Mouse (Mus musculus) right cerebral cortex, adult 2 months (tissue): ENCODE data around the gene Rps6ka2.
"Not testable (repeated sequence)": the region's sequence is repeated elsewhere in the genome, so short reads cannot be mapped to it uniquely, and the experiment has no call there.

Experiments used
- DNase-seq, 2 experiments: peaks; one replicate each; pipeline ENCODE4 v3.0.0; 2021 to 2022; ENCODE audit warnings: low spot score in 2 of 2

Gene Rps6ka2

DNA sequence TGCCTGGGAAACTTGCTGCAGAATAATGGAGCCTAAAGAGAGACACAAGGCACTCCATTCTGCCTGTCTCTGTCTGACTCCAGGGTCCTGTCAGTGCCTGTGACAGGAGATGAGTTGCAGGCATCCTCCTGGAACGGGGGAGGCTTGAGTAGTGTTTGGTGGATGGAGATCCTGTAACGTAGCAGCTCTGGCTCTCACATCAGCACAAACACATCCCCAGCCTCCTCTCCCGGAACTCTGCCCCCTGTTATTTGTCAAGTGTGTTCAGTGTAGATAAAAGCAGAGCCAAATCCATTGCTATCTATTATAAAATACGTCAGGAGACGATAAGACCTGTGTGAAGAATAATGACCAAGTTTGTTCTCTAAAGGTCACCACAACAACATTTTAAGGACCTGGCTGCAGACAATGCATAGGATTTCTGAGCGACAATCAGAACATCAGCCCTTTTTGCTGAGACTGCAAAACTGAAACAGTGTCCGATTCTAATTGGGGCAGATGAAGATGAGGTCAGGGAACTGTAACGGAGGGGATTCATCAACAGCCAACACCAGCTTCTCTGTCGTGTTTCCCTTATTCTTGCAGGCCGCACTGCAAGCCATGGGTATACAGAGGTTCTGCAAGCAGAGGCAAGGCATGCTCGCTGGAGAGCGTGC lies 99.4 kb downstream of the Rps6ka2 start:
- DNase-seq: no peak

- no peak for DNase-seq
Observed at GRCm38 (mm10) chr17:7270506-7270905, 100.6 kb downstream of the Rps6ka2 start.

DNA sequence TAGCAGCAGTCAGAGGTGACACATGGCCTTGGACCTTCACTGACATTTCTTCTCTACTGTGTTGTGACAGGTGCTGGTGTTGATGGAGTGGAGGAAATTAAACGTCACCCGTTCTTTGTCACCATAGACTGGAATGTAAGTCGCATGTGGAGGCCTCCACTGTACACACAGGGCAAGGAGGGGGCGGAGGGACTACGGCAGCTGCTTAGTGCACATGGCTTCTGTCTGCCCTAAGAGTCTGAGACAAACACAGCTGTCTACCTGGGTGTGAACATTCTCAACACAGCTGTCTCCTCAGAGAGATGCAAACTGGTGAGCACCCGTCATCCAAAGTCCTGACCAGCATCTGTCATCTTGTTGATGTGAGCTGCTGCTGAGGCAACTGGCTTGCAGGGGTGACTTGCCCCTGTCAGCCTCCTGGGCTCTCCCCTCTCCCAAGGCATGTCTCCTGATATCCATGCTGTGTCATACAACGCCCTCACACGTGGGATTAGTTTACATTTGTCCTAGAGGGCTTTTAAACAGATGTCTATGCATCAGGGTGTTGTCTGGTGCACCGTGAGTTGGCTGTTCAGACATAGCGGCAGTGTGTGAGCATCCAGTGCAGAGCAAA lies 101.7 kb downstream of the Rps6ka2 start:
- DNase-seq: no peak

DNA sequence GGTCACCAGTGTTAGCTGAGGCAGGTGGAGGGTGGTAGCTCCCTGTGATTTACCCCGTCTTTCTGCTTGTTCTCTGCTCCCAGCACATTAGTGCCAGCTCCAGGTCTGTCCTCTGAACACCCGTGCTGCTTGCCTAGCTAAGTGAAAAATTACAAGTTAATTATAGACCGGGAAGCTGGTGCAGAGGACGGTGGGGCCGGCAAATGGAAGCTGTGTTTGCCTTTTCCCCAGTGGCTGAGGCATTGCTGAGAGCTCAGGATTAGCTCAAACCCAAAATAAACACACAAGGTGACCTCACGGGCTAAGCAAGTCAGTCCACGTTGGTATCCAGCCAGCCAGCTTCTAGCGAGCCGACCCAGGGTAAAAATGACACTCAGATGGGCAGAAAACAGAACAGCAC lies 103.1 kb downstream of the Rps6ka2 start:
- DNase-seq: peak in 1 of 2 experiments; percentile 32

- no peak for DNase-seq
Observed at GRCm38 (mm10) chr17:7273785-7274184, 103.9 kb downstream of the Rps6ka2 start.

DNA sequence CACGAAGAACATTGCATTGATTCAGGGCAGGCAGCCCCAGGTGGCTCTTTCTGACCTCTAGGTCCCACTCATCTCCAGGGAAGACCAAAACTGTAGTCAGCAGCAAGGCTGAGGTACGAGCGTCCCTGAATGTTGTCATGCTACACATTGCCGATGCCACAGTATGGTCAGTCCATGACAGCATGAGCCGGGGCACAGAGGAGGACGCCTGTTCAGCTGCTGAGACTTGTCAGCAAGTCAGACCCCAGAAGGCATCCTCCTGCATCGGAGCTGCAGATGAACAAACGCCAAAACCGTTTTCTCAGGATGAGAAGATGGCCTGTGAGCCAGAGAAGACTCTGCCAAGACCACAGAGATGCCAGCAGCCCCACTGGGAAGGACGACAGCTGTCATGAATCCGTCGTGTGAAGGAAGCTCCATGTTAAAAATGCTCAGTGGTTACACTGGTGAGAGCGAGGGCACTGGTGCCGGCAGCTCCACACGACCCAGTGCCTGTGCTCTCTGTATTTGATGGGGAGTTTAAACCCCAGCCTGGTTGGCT lies 108.9 kb downstream of the Rps6ka2 start:
- no peak for DNase-seq

DNA sequence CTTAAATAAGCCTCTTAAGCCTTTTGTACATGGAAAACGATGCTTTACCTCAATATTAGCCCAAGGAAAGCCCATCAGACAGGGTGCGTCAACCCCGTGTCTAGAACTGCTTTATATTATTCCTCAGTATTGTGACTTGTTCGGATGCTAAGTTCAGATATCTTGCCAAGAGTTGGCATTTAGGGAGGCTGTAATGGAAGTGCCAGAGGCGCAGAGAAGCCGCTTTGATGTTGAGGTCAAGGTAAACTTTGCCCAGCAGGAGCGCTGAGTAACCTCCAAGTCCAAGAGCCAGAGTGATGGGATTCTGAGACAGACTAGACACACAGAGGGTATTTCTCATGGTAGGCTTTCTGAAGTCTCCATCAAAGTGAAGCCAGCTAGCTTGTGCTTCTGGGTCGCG lies 109.3 kb downstream of the Rps6ka2 start:
- no peak for DNase-seq

- DNase-seq: peak in 1 of 2 experiments; percentile 33
Observed at GRCm38 (mm10) chr17:7284297-7284910, 114.5 kb downstream of the Rps6ka2 start.

GRCm38 (mm10) chr17:7285292-7285691 lies 115.4 kb downstream of the Rps6ka2 start:
- no peak for DNase-seq

DNA sequence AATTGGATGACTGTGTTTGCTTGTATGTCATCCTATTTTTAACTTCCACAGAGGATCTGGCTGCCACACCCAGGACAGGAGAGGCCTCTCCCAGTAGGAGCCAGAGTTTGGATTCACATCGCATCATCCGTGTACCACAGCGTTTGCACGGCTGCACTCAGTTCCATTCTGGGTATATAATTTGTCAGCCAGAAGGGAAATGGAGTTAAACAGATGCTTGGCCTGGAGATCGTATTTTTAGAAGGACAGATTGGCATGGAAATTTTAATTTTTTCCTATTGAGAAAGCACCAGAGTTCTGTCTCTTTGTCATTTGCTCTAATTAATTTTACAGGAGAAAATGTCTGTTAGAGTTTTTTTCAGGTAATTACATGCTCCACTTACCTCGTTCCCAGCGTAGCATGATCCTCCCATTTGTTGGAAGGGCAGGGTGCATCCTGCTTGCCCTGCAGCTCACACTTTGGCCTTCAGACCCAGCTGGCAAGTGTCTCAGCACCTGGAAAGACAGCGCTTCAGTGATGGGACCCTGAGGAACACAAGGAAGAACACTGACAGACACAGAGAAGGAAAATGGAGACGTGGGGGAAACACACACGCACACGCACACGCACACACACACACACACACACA lies 116.6 kb downstream of the Rps6ka2 start:
- peak in 1 of 2 experiments; percentile 47 for DNase-seq

- DNase-seq: no peak
Observed at GRCm38 (mm10) chr17:7292012-7292684, 122.2 kb downstream of the Rps6ka2 start.

- peak; percentile 70 to 81 for DNase-seq
Observed at GRCm38 (mm10) chr17:7306278-7307196, 136.6 kb downstream of the Rps6ka2 start.

DNA sequence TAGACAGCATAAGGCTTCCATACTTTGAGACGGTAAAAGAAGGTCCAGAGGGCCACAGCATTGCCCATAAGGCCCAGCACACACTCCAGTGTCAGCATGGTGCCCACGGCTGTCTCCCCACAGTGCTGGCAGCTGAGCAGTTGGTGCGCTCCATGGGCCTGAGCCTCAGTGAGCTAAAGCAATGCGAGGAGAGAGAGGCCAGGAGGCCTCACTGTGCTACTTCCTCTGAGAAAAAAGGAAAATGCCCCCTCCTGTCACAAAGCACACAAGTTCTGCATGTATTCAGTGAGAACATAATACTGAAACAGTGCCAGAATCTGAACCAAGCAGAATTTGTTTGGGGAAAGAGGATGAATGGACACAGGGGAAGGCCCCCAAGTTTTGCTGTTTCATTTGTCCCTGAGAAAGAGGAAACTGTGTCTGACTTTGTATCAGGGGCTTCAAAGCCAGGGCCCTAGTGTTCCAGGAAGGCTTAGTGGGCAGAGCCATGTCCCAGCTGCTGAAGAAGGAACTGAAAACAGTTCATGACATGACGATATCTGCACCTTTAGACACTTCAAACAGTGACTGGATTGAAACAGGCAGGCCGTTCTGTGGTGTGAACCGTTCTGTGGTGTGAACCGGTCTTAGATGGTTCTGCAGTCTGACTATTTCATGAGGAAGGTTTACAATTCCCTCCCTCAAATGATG lies 145.9 kb downstream of the Rps6ka2 start:
- not testable (repeated sequence) for DNase-seq

DNA sequence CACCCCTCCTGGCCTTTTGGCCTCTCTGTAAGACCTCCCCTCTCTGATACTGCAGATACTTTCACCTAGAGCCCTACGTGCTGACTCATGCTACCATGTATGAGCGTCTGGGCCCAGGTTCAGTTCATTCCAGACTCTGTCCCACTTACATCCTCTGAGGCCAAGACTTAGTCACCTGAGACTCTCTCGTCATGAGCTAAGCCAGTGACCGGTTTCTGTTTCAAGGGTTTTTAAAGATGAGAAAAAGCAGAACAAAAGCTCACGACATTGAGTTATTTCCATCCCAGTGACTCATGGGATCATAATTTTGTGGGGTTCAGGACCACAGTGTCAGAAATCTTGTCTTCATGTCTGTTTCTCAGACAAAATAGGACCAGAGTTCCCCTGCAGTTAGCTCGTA lies 149.9 kb downstream of the Rps6ka2 start:
- DNase-seq: not testable (repeated sequence)

DNA sequence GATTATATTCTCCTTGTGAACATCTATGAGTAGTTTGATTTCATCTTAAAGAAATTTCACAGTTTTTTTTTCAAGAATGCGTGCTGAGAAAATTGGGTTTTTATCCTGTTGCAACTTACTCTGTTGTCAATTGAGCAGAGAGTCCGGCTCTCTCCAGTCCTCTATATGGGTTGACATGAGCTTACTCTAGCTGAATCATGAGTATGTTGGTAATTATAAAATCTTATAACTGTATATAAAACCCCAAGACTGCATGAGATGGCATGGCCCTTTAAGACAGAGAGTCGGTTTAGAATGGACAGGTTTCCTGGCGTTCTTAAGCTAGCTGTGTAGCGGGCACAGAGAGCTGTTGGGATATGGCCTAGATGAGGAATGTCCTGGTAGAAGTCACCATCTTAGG lies 154.4 kb downstream of the Rps6ka2 start, which contains the start of gene Tcp10a:
Tcp10a (plus strand) TSS at position 301 of the 400 bp plus-strand sequence.
- DNase-seq: not testable (repeated sequence)

DNA sequence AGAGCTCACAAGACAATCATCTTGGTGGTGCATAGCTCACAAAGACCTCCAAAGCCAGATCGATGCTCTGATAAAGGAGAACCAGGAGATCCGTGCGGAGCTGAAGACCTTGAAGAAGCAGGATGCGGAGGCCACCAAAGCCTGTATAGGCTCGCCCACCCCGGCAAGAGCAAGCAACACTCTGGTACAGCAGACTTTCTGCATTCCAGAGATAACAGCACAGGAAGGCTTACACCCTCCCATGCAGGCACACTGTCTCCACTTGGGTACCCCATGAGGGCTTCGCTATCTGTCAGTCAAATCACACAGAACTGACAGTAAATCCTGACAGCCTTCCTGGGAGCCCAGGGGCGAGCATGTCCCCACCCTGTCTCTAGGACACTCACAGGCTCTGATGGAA lies 156.5 kb downstream of the Rps6ka2 start:
- not testable (repeated sequence) for DNase-seq

DNA sequence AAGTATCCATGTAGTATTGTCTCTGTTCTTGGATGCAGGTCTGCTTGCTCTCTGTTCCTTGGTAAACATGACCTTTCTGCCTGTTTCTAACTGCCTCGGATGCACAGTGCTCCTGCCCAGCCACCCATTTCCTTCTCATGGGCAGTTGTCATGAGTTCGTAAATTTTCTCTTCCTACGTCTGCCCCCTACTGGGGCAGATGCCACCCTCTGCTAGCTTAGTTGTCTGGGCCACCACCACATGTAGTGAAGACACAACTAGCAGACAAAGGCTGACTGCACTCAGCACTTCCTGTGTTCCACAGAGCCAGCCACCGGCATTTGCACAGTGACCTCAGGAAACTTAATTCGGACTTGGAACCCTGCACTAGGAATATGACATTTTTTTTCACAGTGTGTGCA lies 162.8 kb downstream of the Rps6ka2 start:
- DNase-seq: not testable (repeated sequence)

GRCm38 (mm10) chr17:7337381-7337780 lies 167.5 kb downstream of the Rps6ka2 start:
- not testable (repeated sequence) for DNase-seq

DNA sequence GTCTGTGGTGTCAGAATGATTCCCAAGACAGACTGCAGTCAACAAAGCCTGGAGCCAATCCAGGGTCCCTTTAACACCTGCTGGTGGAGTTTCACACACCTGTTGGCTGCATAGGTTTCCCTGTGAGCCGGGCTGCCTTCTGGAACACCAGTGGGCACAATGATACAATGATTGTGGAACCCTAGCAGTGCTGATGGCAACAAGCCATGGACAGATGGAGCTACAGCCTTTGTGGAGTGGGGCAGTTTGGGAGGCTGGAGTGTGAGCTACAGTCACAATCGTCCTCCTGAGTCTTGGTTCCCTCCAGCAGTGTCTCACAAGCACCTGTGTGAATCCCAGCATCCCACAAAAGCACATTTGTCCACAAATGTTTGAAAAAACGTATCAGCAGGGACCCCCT lies 178.8 kb downstream of the Rps6ka2 start:
- DNase-seq: not testable (repeated sequence)

DNA sequence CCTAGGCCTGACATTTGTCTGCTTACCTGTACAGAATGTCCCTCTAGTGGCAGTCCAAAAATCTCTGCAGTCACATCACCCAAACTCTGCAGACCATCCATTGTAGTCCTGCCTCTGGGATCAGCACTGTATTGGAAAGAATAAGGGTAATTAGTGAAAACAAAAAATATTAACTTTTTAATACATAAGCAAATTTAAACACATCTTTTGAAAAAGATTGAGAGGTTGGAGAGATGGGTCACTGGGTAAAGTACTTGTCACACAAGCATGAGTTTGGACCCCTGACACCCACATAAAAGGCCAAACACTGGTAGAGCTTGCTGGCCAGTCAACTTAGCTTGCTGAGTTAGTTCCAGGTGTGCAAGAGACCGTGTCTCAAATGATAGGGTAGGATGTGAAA lies 182.7 kb downstream of the Rps6ka2 start, which contains the start of gene Ttll2:
Ttll2 (minus strand) TSS at position 101 of the 400 bp plus-strand sequence.
- not testable (repeated sequence) for DNase-seq
